Mouse (Mus musculus): Measurements from ENCODE around the gene Pip5k1c.

The Pip5k1c gene

GRCm38 (mm10) chr10:81284719-81285118, 8.0 kb upstream of the Pip5k1c start:
- DNase-seq, result peak; percentile 68 to 83

DNA sequence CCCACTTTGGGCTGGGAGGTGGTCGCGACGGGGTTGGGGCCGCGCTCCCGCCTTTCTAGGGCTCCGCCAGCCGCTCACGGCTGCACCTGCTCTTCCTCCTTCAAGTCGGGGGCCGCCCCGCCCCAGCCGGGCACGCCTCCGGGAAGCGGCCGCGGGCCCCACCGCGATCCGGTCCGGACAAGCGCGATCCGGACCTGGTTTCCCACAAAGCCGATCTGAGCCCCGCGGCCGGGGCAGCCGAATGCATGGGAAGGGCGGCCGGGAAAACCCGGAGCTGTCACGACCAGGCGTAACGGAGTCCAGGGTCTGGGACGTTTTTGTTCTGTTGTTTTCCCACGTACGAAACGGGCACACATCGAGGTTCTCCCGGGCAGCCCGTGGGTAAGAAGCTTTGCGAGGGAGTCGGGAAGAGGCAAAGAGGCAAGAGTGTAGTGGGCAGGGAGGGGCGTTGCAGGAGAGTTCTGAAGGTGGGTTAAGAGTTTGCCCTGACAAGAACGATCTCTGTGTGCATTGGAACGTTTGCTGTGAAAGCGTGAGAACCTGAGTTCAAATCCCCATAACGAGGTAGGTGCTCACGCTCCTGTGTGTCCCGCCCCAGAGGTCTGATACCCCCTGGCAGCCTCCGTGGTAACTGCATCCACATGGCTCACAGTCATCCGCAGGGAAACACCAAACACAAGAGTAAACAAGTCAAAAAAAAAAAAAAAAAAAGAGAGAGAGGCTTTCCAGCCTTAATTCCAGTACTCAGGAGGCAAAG, 6.9 kb upstream of the Pip5k1c start:
- DNase-seq, result peak; percentile 94 to 95

DNA sequence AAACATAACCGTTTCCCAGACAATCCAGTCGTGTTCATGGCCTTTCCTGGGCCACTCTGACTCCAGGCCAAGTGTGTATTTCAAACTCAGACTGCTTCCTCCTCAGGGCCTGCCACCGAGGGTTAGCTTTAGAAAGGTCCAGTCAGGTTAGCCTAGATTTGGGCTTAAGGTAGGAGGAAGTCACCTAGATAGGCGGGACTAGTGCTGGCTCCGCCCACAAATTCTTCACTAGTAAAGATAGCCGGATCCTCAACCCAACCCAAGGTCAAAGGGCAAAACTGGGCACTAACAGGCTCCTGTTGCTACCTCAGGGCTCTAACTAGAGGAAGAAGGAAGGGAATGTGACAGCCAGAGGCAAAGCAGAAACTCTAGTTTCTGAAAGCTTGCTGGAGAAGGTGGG, 6.2 kb upstream of the Pip5k1c start:
- DNase-seq, result peak in 1 of 2 experiments; percentile 45

- peak; percentile 69 to 83 for DNase-seq
Observed at GRCm38 (mm10) chr10:81287513-81288157, 5.1 kb upstream of the Pip5k1c start.

DNA sequence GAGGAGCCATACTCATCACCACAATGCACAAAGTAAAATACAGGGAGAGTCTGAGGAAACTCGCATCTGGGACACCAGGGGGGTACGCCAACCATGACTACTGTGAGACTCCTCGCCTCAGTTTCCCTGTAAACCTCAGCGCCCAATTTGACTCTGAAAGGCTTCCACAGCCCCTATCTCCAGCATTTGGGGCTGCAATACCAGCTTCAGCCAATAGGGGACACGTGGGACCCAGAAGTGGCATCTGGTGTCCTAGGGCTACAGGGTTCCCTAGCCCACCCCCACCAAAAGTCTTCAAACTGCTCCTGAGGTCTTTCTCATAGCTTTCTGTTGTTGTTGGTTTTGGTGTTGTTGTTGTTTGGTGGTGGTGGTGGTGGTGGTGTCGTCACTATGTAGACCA, 4.2 kb upstream of the Pip5k1c start:
- DNase-seq, result peak in 1 of 2 experiments; percentile 68

GRCm38 (mm10) chr10:81289278-81289677, 3.5 kb upstream of the Pip5k1c start:
- peak; percentile 76 to 77 for DNase-seq

DNA sequence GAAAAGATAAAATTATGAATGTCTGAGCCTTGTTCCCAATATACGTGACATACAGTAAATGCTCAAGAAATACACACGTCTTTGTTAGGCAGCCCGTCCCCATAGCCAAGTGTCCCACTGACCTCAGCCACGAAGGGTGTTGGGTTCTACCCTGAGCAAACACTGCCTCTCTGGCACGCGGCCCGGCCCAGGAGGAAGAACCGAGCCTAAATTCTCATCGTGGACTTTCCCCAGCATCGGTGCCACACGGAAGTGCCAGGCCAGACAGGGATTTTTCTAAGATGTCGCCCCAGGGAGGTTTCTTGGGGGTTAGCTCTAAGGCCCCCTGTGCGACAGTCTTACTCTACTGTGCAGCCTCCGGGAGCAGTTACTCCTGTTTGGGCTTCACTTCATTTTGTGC, 3.0 kb upstream of the Pip5k1c start:
- DNase-seq, result peak; percentile 44 to 69

DNA sequence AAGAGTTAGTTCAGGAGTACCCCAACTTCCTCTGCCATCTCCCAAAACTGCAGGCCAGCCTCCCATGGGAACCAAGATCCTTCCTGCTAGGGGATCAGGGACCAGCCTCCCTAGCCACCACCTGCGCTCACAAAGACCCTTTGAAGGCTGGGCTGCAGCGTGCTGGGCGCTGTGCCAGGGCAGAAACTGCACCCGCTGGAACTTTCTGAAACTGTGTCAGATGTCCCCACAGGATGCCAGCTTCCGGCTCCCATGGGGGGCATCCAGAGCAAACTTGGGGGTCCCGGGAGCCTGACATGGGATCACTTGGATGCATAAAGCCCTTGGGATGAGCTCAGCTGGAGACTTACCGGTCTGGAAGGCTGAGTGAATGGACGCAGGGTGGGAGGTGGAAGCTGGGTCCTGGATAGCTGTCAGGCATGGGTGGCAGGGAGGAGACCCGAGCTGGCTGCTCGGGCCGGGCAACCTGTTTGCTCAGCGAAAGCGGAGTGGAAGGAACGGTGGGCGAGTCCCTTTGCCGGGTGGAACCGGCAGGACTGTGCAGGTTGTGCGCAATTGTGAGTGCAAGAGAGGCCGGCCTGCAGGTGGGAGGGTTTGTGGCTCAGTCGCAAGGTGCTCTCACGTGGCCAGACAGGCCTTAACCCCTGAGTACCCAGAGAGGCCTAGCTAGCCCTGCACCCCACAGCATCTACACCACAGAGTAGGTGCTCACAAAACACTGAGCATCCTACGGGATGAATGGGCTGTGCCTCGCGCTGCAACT, 1.9 kb upstream of the Pip5k1c start:
- DNase-seq, result peak; percentile 53 to 75

- DNase-seq, result peak in 1 of 2 experiments; percentile 37
Observed at GRCm38 (mm10) chr10:81291511-81292104, 1.2 kb upstream of the Pip5k1c start, which contains the start of gene Tjp3. Gene Tjp3 (minus strand): TSS chr10:81291581.

DNA sequence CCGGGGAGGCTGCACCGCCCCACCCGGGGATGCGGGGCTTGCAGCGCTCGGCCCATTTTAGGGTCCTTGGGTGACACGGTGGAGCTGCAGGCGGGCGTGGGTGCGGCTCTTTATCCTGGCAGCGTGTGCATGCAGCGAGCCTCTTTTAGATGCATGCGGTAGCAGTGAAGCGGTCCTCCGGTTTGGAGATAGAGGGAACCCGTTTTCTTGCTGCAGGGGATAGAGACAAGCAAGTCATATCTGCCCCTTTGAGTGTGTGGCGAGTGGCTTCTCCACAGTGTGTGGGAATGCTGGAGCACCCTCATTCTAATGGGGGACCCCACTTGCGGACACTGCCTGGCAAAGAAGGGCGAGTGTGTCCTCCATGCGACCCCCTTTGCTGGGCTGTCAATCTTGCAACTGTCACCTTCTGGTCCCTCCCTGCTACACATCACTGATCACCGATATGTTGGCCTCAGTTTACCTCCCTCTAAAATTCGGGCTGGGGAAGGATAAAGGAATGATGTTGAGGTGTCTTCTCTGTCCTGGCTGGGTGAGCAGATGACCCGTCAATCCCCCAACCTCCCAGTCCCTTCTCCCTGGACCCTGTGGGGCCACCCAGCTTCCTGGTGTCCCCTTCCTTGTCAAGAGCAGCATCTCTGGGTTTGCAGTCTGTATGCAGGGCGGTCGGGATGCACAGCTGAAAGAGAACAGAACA, 719 bp downstream of the Pip5k1c start:
- no peak for DNase-seq

DNA sequence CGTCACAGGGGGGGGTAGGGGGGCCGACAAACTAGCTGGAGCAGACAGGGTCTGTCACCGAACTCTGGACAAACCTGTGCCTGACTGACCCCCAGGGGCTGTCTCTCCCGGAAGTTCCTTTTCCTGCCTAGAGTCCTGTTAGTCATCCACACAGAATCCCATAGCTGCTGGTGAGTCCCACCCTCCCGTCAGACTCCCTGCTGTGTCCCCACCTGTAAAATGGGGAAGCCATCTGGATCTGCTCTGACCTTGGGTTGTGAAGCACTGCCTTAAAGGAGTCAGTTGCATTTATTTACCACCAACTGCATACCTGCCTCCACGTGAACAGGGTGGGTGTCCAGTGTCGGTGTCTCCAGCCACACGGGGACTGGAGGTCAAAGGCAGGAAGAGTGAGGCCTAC, 1.7 kb downstream of the Pip5k1c start:
- DNase-seq, result peak in 1 of 2 experiments; percentile 5

GRCm38 (mm10) chr10:81295185-81295584, 2.4 kb downstream of the Pip5k1c start:
- DNase-seq, result no peak

GRCm38 (mm10) chr10:81297246-81297645, 4.5 kb downstream of the Pip5k1c start:
- DNase-seq, result peak in 1 of 2 experiments; percentile 24

- peak; percentile 81 to 83 for DNase-seq
Observed at GRCm38 (mm10) chr10:81297845-81298244, 5.1 kb downstream of the Pip5k1c start.

GRCm38 (mm10) chr10:81298369-81299100, 5.8 kb downstream of the Pip5k1c start:
- peak; percentile 60 to 67 for DNase-seq

GRCm38 (mm10) chr10:81299585-81300351, 7.0 kb downstream of the Pip5k1c start:
- peak in 1 of 2 experiments; percentile 9 for DNase-seq

GRCm38 (mm10) chr10:81300352-81300907, 7.7 kb downstream of the Pip5k1c start:
- DNase-seq, result no peak

GRCm38 (mm10) chr10:81301321-81301720, 8.6 kb downstream of the Pip5k1c start:
- DNase-seq, result no peak

DNA sequence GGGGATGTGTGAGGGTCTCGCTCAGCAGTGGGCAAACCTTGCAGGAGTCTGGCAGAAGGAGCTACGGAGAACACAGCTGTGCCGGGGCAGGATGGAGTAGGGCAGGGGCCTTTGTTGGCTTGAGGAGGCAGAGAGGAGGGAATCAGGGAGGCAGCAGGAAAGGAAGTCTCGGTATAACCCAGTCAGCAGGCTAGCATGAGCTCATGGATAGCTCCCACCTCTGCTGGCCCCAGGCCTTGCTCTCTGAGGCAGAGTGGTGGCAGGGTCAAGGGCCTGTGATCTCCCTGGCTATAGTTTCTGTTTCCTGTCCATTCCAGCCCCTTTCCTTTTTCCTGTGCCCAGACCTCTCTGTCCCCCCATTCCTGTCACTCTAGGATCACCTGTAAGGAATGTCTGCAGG, 9.5 kb downstream of the Pip5k1c start:
- DNase-seq, result no peak

DNA sequence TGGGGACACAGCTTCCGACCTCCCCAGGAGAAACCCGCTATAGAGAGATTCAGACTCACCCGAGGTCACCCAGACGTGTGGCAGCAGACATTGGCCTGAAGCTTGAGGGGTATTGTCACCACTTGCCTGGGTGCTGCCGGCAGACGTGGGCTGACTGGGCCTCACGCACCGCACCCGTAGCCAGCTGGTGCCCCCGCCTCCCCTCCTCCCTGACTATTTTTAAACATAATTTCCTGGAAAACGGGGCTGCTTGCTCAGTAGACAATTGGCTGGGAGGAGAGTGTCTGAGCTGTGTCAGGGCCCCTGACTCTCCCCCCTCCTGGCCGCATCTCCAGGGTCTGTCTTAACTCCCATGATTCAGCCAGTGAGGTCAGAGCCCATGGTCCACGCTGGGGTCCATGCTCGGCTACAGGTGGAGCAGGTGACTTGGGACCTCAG, 10.0 kb downstream of the Pip5k1c start:
- DNase-seq, result peak; percentile 66 to 83
